Mouse (Mus musculus) limb, embryonic 10.5 days (tissue): ENCODE data around the gene Olfr20. TPM values are rescaled to one million over a fixed set of nuclear protein-coding genes. Genes with fewer than 3 reads are reported as not detected.

Experiments used
- DNase-seq: peaks from one replicate; pipeline ENCODE4 v3.0.0-alpha.2; 2017; ENCODE audit warnings: low spot score
- H3K27ac ChIP-seq: fragments of 300-500 bp; sonication (generic); 2 replicates; pipeline ENCODE4 v1.5.1; 2016; ENCODE audit warnings: mild to moderate bottlenecking
- H3K27me3 ChIP-seq: fragments of 300-500 bp; sonication (generic); 2 replicates; pipeline ENCODE4 v1.6.1; 2016; ENCODE audit warnings: low read depth, mild to moderate bottlenecking; ENCODE audit not compliant: poor library complexity, severe bottlenecking
- H3K36me3 ChIP-seq: fragments of 300-500 bp; sonication (generic); 2 replicates; pipeline ENCODE4 v1.6.1; 2016; ENCODE audit warnings: mild to moderate bottlenecking, moderate library complexity
- H3K4me1 ChIP-seq: fragments of 300-500 bp; sonication (generic); 2 replicates; pipeline ENCODE4 v1.6.1; 2016
- H3K4me3 ChIP-seq: fragments of 300-500 bp; sonication (generic); 2 replicates; pipeline ENCODE4 v1.5.1; 2016; ENCODE audit warnings: mild to moderate bottlenecking, moderate library complexity
- H3K9me3 ChIP-seq: fragments of 300-500 bp; sonication (generic); replicated peaks from 2 replicates; pipeline ENCODE4 v1.6.1; 2016; ENCODE audit warnings: mild to moderate bottlenecking
- polyA plus RNA-seq: library from polyadenylated mRNA; unstranded; fragments of >200 nt; fragmentation: Nextera tagmentation; extraction: Ambion mirVana; gene quantifications from 2 replicates; pipeline ENCODE4 v1.2.1, GENCODE M21; 2016

Olfr20 gene
- polyA plus RNA-seq, 1 experiment from 2014 or later: not detected

- H3K36me3 ChIP-seq: no peaks in the 10 kb centered on the region
- DNase-seq: no peak
- H3K27ac ChIP-seq: no peak within 1 kb of the TSS
- H3K9me3 ChIP-seq: no peaks in the 10 kb centered on the region
- no peaks in the 10 kb centered on the region for H3K27me3 ChIP-seq
- H3K4me3 ChIP-seq: no peak within 1 kb of the TSS
- H3K4me1 ChIP-seq: no peaks in the 10 kb centered on the region
Measured at GRCm38 (mm10) chr11:73399514-73399913, 48.9 kb downstream of the Olfr20 start, which contains the start of gene Olfr1. Olfr1 (minus strand) TSS chr11:73399614.

Other genes starting within 250 kb of the Olfr20 start
- gene Haspin, start 212.5 kb upstream of the Olfr20 start, polyA plus RNA-seq: 25.5 and 25.7 TPM in 2 replicates
- gene P2rx5, start 190.4 kb upstream of the Olfr20 start, polyA plus RNA-seq: 0.20 and 0.24 TPM in 2 replicates
- gene Emc6, start 173.7 kb upstream of the Olfr20 start, polyA plus RNA-seq: 114 and 133 TPM in 2 replicates
- 190 and 226 TPM in 2 replicates for gene Tax1bp3, start 173.7 kb upstream of the Olfr20 start, polyA plus RNA-seq
- 16.7 and 21.0 TPM in 2 replicates for gene Ctns, start 151.7 kb upstream of the Olfr20 start, polyA plus RNA-seq
- 0.56 and 1.3 TPM in 2 replicates for gene Shpk, start 151.3 kb upstream of the Olfr20 start, polyA plus RNA-seq
- gene Trpv1, start 116.5 kb upstream of the Olfr20 start, polyA plus RNA-seq: 0.26 TPM in 1 of 2 replicates, not detected in the other
- 0.06 TPM in 1 of 2 replicates, not detected in the other for gene Trpv3, start 83.4 kb upstream of the Olfr20 start, polyA plus RNA-seq
- 0.10 TPM in 1 of 2 replicates, not detected in the other for gene Aspa, start 21.2 kb upstream of the Olfr20 start, polyA plus RNA-seq
- not detected in 2 replicates for gene Gm49340, start 21.0 kb upstream of the Olfr20 start, polyA plus RNA-seq
- gene Spata22, start 21.0 kb upstream of the Olfr20 start, polyA plus RNA-seq: not detected in 2 replicates
- gene Olfr376, start 20.5 kb downstream of the Olfr20 start, polyA plus RNA-seq: not detected in 2 replicates
- not detected in 2 replicates for gene Olfr1, start 48.8 kb downstream of the Olfr20 start, polyA plus RNA-seq
- not detected in 2 replicates for gene Olfr378, start 77.7 kb downstream of the Olfr20 start, polyA plus RNA-seq
- gene Olfr380, start 106.7 kb downstream of the Olfr20 start, polyA plus RNA-seq: not detected in 2 replicates
- gene Olfr381, start 140.8 kb downstream of the Olfr20 start, polyA plus RNA-seq: not detected in 2 replicates
- gene Olfr382, start 166.4 kb downstream of the Olfr20 start, polyA plus RNA-seq: not detected in 2 replicates
- gene Olfr385, start 242.2 kb downstream of the Olfr20 start, polyA plus RNA-seq: not detected in 2 replicates
- not detected in 2 replicates for gene Olfr384, start 247.8 kb downstream of the Olfr20 start, polyA plus RNA-seq